Mouse (Mus musculus): ENCODE data around the gene Cldn34c1. TPM values are rescaled to one million over a fixed set of nuclear protein-coding genes. Genes with fewer than 3 reads are reported as not detected.

Cldn34c1 gene
- 6.6 TPM for polyA plus RNA-seq (2014; fragmentation: Illumina TruSeq; extraction: RNeasy Lipid Tissue Mini Kit (QIAGEN cat#74804); ENCODE audit: low read depth, low replicate concordance)

GRCm38 (mm10) chrX:123103291-123104260 is at the start of gene Cldn34c1:
Cldn34c1 (plus strand) TSS chrX:123103495.

DNA sequence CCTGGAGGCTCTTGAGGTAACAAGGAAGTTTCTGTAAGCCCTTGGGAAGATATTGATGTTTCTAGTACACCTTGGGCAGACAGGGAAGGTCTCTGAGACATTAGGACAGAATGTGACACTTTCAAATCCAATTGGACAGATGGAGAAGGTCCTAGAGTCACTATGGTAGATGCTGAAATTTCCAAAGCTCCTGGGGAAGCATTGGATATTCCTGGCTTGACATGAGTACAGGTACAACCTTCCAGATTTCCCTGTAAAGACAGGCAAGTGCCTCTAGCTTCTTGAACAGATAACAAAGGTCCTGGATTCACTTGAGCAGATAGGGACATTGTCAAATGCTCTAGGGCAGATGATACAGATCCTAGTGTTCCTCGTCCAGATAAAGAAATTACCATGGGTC is 119.1 kb downstream of the Cldn34c1 start, which contains the start of gene Srsx:
Gene Srsx (minus strand): TSS at position 101 of the 400 bp plus-strand sequence.

Other genes with a start within 250 kb of the Cldn34c1 start
- gene Gm17521, start 73.8 kb upstream of the Cldn34c1 start, polyA plus RNA-seq (2014; fragmentation: Illumina TruSeq; extraction: RNeasy Lipid Tissue Mini Kit (QIAGEN cat#74804); ENCODE audit: low read depth, low replicate concordance), result not detected
- gene Srsx, start 119.0 kb downstream of the Cldn34c1 start, polyA plus RNA-seq (2014; fragmentation: Illumina TruSeq; extraction: RNeasy Lipid Tissue Mini Kit (QIAGEN cat#74804); ENCODE audit: low read depth, low replicate concordance), result not detected
- not detected for gene Gm17577, start 143.4 kb downstream of the Cldn34c1 start, polyA plus RNA-seq (2014; fragmentation: Illumina TruSeq; extraction: RNeasy Lipid Tissue Mini Kit (QIAGEN cat#74804); ENCODE audit: low read depth, low replicate concordance)